Mouse (Mus musculus) kidney, adult 2 months (tissue): Measurements from ENCODE around the gene Hist1h2ac. TPM values are rescaled to one million over a fixed set of nuclear protein-coding genes. Genes with fewer than 3 reads are reported as not detected.
"Not testable (repeated sequence)": the region's sequence is repeated elsewhere in the genome, so short reads cannot be mapped to it uniquely, and the experiment has no call there.

Source experiments
- DNase-seq: peaks from one replicate; pipeline ENCODE4 v3.0.0; 2021
- H3K27ac ChIP-seq: fragments of 200-500 bp; 2 replicates; pipeline ENCODE4 v1.5.1; 2012; ENCODE audit warnings: low read depth, low read length, control low read depth, inconsistent platforms; ENCODE audit not compliant: insufficient read depth
- H3K27me3 ChIP-seq: fragments of 200-500 bp; replicated peaks from 2 replicates; pipeline ENCODE4 v1.6.1; 2012; ENCODE audit warnings: mild to moderate bottlenecking, moderate library complexity, low read length, inconsistent platforms; ENCODE audit not compliant: control insufficient read depth, insufficient read depth
- H3K36me3 ChIP-seq: fragments of 200-500 bp; 2 replicates; pipeline ENCODE4 v1.6.1; 2012; ENCODE audit warnings: mild to moderate bottlenecking, moderate library complexity, low read length, inconsistent platforms; ENCODE audit not compliant: control insufficient read depth, insufficient read depth
- H3K4me1 ChIP-seq: fragments of 200-500 bp; 2 replicates; pipeline ENCODE4 v1.6.1; 2011; ENCODE audit warnings: low read length; ENCODE audit not compliant: control insufficient read depth, insufficient read depth
- H3K4me3 ChIP-seq: fragments of 200-500 bp; 2 replicates; pipeline ENCODE4 v1.5.1; 2011; ENCODE audit warnings: mild to moderate bottlenecking, low read depth, low read length, control low read depth; ENCODE audit not compliant: insufficient read depth
- CTCF ChIP-seq: fragments of 200-500 bp; conservative IDR thresholded peaks from 2 replicates; pipeline ENCODE4 v1.5.1; 2011; ENCODE audit warnings: low read depth, mild to moderate bottlenecking, control low read depth, low read length, moderate library complexity, mixed read lengths; ENCODE audit not compliant: insufficient read depth, insufficient read length
- POLR2A ChIP-seq: fragments of 200-500 bp; IDR thresholded peaks from one replicate; pipeline ENCODE4 v1.6.1; 2011; ENCODE audit warnings: low read depth, low read length, control low read depth
- WGBS: fragments of 180-500 bp; shearing (Covaris S2); methylation state at CpG from one replicate; pipeline ENCODE4 v1.1.7; 2018; 5-methylcytosine and 5-hydroxymethylcytosine counted together
- polyA plus RNA-seq: library from polyadenylated mRNA; depleted of rRNA; stranded (reverse); fragments of >200 nt; gene quantifications from 2 replicates; pipeline ENCODE4 v1.2.3, GENCODE M21; 2012

Gene Hist1h2ac
- polyA plus RNA-seq, 1 experiment: 0.44 TPM

DNA sequence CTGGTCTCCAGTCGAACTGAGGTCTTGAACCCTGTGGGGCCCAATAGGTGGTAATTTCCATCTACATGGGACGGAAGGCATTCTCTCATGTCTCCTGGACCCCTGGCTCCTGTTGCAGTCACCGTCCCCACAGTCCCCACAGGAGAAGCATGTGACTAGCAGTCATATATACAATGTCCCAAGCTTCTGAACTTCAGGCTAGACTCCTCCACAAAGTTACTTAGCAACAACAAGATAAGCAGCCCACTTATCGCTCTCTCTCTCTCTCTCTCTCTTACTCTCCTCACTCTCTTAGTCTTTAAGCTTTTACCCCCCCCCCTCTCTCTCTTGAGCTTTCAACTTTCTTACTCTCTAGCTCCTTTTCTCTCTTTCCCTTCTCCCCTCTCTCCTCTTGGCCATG lies 40.5 kb upstream of the Hist1h2ac start:
- DNase-seq: no peak
- no peaks in the 10 kb centered on the region for H3K27me3 ChIP-seq
- H3K4me3 ChIP-seq: no peak overlapping the region
- peaks cover 4% of the 10 kb centered on the region; the same call in 1 of the 2 replicates for H3K4me1 ChIP-seq
- 95% methylated on average over 4 of the region's 4 CpGs for WGBS
- no peaks in the 10 kb centered on the region for H3K36me3 ChIP-seq
- no peak overlapping the region for H3K27ac ChIP-seq
- no peak for TF ChIP-seq CTCF
- no peak for TF ChIP-seq POLR2A

- H3K27ac ChIP-seq: peak overlapping the region; percentile 9; the same call in 1 of the 2 replicates
- not testable (repeated sequence) for H3K36me3 ChIP-seq, H3K4me1 ChIP-seq, H3K27me3 ChIP-seq, DNase-seq, H3K4me3 ChIP-seq
- 28% methylated on average over 2 of the region's 2 CpGs for WGBS
These were observed 34.0 kb upstream of the Hist1h2ac start for GRCm38 (mm10) chr13:23717593-23718245.

DNA sequence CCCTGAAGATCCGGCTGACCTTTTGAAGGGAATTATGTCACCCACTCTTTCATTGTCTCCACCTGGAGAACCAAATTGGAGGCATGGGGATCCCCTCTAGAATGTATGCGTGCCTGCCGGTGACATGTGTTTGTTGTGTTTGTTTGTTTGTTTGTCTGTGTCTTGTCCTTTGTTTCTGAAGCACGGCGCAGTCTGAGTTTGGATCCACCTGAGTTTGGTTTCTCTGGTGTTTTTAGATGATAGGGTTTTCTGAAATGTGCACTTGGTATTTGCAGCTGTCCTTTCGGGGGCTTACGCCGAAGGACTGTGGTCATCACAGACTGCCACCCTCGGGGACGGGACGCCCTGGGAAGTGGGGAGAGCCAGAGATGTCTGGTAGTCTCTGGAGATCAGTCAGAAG lies 33.4 kb upstream of the Hist1h2ac start:
- H3K36me3 ChIP-seq: no peaks in the 10 kb centered on the region
- no peaks in the 10 kb centered on the region for H3K27me3 ChIP-seq
- peak overlapping the region; percentile 9; the same call in 1 of the 2 replicates for H3K27ac ChIP-seq
- no peak overlapping the region for H3K4me3 ChIP-seq
- H3K4me1 ChIP-seq: no peaks in the 10 kb centered on the region
- no peak for TF ChIP-seq CTCF
- TF ChIP-seq POLR2A: no peak
- no peak for DNase-seq
- 70% methylated on average over 11 of the region's 11 CpGs for WGBS

GRCm38 (mm10) chr13:23716261-23717042 lies 32.7 kb upstream of the Hist1h2ac start:
- H3K4me3 ChIP-seq: no peak overlapping the region
- H3K36me3 ChIP-seq: no peaks in the 10 kb centered on the region
- DNase-seq: no peak
- H3K4me1 ChIP-seq: no peaks in the 10 kb centered on the region
- H3K27ac ChIP-seq: no peak overlapping the region
- H3K27me3 ChIP-seq: no peaks in the 10 kb centered on the region
- WGBS: 88% methylated on average over 5 of the region's 5 CpGs
- no peak for TF ChIP-seq POLR2A
- TF ChIP-seq CTCF: no peak

DNA sequence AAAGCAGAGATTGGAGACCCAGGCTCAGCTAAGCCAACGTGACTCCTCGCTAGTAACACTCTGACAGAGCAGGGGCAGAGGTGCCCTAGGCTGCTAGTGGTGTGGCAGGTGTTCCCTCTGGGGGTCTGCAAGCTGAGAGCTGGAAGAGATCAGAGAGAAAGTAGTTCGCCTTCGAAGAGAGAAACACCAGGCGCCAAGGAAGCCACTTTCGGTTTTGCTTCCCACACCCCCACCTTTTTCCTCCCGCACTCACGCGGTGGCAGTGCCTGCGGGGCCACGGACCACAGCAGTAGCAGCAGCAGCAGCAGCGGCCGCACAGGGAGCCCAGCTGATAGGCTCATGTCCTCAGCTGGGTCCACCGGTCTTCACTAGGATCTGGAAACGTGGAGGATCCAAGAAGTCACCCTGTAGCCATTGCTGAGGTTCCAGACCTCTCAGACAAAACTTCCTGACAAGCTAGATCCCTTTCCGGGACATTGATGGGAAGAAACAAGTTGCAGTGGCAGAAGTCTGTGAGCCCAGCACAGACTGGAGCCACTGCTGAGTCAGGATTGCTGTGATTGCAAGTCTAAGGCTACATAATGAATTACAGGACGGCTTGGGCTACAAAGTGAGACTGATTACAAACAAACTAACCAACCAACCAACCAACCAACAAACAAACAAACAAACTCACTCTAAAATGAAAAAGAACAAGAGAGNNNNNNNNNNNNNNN lies 26.8 kb upstream of the Hist1h2ac start, which contains the start of gene Hfe:
Gene Hfe (minus strand): TSS at position 481 of the 716 bp plus-strand sequence.
- Histone ChIP-seq H3K36me3 (no peaks in the 10 kb centered on the region), H3K27me3 (no peaks in the 10 kb centered on the region), H3K4me1 (0 out of 2 replicates have a peak, but pooled peaks cover 3% of the 10 kb centered on the region), H3K27ac (peak within 1 kb of the TSS; percentile 54), H3K4me3 (peak within 1 kb of the TSS; percentile 80)
- DNase-seq: peak; percentile 63
- TF ChIP-seq POLR2A (no peak), CTCF (no peak)
- under 1% methylated on average over 17 of the region's 17 CpGs for WGBS

- no peak for TF ChIP-seq POLR2A
- TF ChIP-seq CTCF: no peak
- H3K27ac ChIP-seq: peak overlapping the region; percentile 54
- no peaks in the 10 kb centered on the region for H3K36me3 ChIP-seq
- 27% methylated on average over 15 of the region's 15 CpGs for WGBS
- no peaks in the 10 kb centered on the region for H3K27me3 ChIP-seq
- H3K4me3 ChIP-seq: peak overlapping the region; percentile 80
- H3K4me1 ChIP-seq: 0 out of 2 replicates have a peak, but pooled peaks cover 3% of the 10 kb centered on the region
- peak; percentile 32 for DNase-seq
These were observed 26.1 kb upstream of the Hist1h2ac start for GRCm38 (mm10) chr13:23709714-23710373.
